Mouse (Mus musculus): ENCODE measurements around the gene Dglucy. TPM values are rescaled to one million over a fixed set of nuclear protein-coding genes. Genes with fewer than 3 reads are reported as not detected.
"Not testable (repeated sequence)": the region's sequence is repeated elsewhere in the genome, so short reads cannot be mapped to it uniquely, and the experiment has no call there.

Dglucy gene
- total RNA-seq, 1 experiment from 2014 or later = 13.1 TPM

DNA sequence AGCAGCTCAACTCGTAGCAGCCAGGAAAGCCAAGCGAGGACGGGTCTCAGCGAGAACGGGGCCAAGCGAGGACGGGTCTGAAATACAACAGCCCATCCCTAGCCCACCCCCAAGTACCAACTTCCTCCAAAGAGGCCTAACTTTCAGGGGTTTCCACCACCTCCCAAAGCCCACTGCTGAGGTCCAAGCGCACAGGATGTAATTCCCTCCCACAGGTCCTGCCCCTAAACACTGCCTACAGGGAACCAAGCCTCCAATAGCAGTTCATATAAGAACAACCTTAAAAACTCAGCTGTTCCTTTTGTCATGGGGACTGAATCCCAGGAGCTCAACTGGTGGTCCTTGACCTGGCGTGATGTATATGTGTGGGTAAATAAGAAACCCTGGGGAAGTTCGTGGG, 1.6 kb downstream of the Dglucy start:
- no peak for DNase-seq

DNA sequence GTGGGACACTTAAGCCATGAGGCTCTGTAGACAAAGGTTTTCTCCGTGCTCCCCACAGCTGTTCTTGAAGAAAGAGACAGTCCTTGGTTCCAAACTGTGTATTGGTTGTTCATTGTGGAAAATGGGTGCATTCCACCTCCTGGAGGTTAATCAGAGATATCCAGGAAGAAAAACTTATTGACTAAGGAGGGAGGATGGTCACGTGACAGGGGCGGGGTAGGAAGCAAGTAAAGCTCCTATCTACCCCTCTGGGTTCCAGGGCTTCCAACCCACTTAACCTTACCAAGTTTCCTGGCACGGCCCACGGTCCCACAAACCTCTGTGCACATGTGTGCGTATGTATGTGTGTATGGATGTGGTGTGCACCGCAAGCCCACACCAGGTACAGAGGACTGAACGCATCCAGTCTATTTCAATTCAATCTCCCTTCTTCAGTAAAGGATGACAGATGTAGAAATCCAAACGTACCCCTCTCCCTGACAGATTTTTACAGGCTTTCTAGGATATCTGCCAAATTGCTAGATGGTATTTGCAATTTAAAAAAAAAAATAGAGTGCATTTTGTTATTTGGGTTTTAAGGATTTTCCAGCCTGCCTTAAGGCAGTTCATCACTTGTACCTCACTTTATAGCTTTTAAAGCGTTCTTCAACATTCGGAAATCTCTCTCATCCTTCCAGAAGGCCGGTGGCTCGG, 2.7 kb downstream of the Dglucy start:
- no peak for DNase-seq

- no peak for DNase-seq
Measured at GRCm38 (mm10) chr12:100784152-100784551, 5.3 kb downstream of the Dglucy start.

DNA sequence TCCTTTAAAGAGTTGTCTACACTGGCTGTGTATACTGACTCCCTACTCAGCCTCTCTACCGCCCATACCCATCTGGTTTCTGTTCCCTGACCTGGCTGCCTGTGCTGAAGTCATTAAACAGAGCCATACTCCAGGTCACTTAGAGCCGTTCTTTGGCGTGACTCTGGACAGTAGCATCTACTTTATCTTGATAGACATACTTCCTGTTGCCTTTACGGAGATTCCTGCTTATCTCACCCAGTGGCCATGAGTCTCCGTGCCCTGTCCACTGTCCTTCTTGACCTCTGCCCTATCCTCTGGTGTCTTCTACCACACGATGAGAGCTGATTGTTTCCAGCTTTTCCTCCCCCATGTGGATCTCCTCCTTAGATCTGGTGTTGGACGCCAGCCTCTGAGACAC, 6.5 kb downstream of the Dglucy start:
- DNase-seq = no peak

DNA sequence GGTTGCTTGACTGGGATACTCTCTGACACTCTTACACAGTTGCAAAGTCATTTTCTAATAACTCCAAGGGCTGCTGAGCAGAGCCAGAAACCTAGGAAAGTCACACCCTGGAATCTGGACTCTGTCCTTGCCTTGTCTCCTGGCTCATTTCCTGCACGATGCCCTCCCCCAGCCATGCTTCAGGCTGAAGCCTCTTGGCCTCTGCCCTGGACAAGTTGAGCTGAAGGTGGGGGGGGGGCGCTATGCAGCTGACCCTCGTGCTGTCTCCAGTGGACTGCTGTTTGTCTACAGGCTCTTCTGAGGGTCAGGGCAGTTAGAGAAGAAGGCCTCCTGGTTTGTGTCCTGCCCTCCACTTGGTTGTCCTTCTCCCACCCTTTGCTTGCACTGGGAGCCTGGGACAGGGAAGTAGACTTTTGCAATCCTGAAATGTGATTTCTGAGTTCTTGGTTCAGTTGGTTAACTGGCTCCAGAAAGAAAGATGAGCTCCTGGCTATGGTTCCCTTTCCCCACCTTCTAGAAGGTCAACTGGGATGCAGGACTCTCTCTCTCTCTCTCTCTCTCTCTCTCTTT, 11.2 kb downstream of the Dglucy start:
- DNase-seq = peak; percentile 52

DNA sequence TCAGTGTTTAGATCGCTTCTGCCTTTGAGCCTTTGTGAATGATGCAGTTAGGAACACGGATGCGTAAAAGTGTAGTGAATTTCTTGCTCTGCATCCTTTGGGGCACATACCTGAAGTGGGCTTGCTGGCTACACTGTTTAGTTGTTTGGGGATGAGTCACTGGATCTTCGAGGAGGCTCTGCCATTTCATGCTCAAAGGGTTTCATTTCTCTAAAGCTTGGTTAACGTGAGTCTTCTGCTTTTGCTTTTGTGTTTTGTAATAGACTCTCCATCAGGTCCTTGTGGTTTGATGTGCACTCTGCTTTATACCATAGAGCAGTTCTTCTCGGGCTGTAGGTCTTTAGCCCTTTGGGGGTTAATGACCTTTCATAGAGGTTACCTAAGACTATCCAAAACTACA, 12.6 kb downstream of the Dglucy start:
- no peak for DNase-seq

DNA sequence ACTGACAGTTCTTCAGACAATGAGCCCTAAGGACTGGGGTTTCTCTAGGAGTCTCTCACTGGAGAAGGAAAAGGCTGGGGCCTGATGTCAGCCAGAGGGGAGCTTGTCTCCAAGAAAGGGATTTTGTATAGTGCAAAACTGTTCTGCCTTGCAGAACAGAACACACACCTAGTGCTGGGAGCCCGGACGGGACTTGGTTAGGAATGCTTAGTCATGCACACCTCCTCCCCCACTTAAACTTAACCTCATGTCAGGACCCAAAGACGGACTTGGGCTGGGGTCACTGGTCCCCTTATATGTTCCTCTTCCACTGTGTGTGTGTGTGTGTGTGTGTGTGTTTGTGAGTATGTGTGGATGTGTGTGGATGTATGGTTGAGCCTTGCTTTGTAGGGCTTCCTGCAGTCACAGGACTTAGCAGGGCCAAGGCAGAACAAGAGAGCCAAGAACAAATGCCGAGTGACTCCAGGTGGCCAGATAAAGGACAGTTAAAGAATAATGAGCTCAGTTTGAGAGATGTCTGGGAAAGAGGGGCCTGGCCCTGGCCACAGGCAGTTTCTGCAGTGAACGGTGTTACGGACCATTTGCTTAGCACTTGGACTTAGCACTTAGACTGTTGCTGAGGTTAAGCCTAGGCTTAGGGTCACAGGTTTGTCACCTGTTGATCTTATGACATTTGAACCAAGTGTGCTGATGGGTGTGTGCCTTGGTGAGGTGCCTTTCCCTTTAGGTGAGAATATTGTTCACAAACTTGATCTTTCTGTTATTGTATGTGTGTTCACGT, 15.8 kb downstream of the Dglucy start:
- no peak for DNase-seq

GRCm38 (mm10) chr12:100795390-100796036, 16.7 kb downstream of the Dglucy start:
- DNase-seq = no peak

- not testable (repeated sequence) for DNase-seq
Measured at GRCm38 (mm10) chr12:100803391-100803790, 24.5 kb downstream of the Dglucy start.

- no peak for DNase-seq
Measured at GRCm38 (mm10) chr12:100807280-100807679, 28.4 kb downstream of the Dglucy start.

- no peak for DNase-seq
Measured at GRCm38 (mm10) chr12:100808609-100809280, 29.9 kb downstream of the Dglucy start.

DNA sequence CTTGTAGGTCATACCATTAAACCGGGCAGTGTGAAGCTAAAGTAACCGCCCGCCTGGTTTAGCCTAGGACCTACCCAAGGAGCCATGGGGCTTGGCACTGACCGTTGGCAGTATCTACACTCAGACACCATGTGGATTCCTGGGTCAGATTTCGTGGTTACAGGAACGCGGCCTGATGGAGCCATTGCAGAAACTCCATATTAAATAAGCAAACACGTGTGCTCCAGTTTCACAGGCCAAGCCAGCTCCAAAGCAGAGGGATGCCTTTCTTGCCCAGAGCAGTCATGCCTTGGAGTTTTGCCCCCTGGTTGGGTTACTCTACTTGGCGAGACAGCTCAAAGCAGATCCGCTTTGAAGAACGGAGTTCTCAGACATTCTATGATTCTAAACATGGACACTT, 31.7 kb downstream of the Dglucy start:
- no peak for DNase-seq

- DNase-seq = no peak
Measured at GRCm38 (mm10) chr12:100813901-100814300, 35.0 kb downstream of the Dglucy start.

DNA sequence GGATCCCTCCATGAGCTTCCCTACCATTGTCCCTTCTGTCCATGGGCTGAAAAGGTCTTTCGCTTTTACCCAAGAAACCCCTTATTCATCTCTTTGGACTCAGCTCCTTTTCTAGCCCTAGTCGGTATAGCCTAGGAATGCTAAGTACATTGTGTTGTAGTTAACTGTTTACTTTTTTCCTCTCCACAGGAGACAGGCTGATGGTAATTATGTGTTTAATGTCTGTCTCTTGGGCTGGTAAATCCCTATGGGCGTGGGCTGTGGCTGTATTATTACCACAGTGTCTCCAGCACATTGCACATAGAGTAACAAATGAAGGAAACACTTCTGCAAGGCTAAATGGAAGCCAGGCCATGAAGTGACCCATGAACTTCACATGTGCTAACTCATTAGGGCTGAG, 35.8 kb downstream of the Dglucy start:
- DNase-seq = no peak

GRCm38 (mm10) chr12:100816906-100817305, 38.0 kb downstream of the Dglucy start:
- no peak for DNase-seq

GRCm38 (mm10) chr12:100819965-100820364, 41.1 kb downstream of the Dglucy start:
- peak; percentile 54 for DNase-seq

- no peak for DNase-seq
Measured at GRCm38 (mm10) chr12:100831021-100831420, 52.2 kb downstream of the Dglucy start.

- DNase-seq = no peak
Measured at GRCm38 (mm10) chr12:100831629-100832325, 52.9 kb downstream of the Dglucy start.

- peak; percentile 12 for DNase-seq
Measured at GRCm38 (mm10) chr12:100837208-100837607, 58.4 kb downstream of the Dglucy start.

DNA sequence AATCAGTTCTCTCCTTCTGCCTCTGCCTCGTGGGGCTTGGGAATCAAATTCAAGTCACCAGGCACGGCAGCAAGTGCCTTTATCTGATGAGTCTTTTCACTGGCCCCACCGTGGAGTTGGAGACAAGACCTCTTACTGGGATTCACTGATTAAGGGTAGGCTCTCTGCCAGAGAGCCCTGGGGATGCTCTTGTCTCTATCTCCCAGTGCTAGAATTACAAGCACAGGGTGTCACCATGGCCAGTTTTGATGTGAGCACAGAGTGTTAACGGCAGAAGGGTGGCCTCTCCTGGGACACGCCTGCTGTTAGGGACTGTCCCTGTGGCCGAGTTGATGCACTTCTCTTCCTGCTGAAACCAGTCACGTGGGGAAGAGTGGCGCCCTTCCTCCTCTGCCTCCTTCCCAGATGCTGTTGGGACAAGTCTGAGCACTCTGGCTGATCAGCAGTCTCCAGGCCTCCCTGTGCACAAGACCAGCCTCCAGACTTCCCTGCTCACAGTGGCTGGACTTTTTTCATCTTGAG, 60.3 kb downstream of the Dglucy start:
- peak; percentile 14 for DNase-seq

DNA sequence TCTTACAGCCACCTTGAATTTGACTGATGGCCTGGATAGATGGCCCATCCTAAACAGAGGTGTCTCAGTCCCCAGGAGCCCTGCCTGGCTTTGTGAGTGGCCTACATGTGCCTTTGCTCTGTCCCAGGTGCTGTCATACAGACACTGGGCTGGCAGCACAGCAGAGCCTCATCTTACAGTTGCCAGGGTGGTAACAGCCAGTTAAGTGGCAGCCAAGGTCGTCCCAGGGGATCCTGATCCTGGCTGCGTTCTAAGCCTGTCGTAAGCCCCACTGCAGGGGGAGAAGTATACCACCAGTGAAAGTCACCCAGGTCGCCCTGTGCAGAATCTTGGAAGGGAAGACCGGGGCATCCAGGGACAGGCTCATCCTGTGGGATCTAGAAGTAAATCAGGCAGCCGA, 61.1 kb downstream of the Dglucy start:
- peak; percentile 69 for DNase-seq

Measured in adrenal gland, postnatal 14 days (tissue).